Mouse (Mus musculus) CD4-positive helper T cell, adult 2 months (primary cell): ENCODE measurements around the gene Prickle3.
A peak's percentile ranks its signal among the peaks of the same experiment; 100 is the strongest.

ENCODE experiments used
- DNase-seq: peaks from one replicate; pipeline ENCODE4 v3.0.0-alpha.2; 2012; ENCODE audit warnings: low read depth, missing footprints, low spot score

Prickle3 gene

GRCm38 (mm10) chrX:7657221-7657639 is at the start of gene Prickle3:
Gene Prickle3 (plus strand): TSS chrX:7657260.
- DNase-seq: peak; percentile 72

- DNase-seq: no peak
Measured at GRCm38 (mm10) chrX:7610035-7610434, 47.0 kb upstream of the Prickle3 start.

GRCm38 (mm10) chrX:7610536-7611258 is 46.4 kb upstream of the Prickle3 start:
- DNase-seq: no peak

GRCm38 (mm10) chrX:7617889-7618551 is 39.0 kb upstream of the Prickle3 start:
- peak; percentile 68 for DNase-seq

GRCm38 (mm10) chrX:7632560-7632959 is 24.5 kb upstream of the Prickle3 start:
- DNase-seq: no peak

GRCm38 (mm10) chrX:7635101-7635500 is 22.0 kb upstream of the Prickle3 start:
- no peak for DNase-seq

- peak; percentile 78 for DNase-seq
Measured at GRCm38 (mm10) chrX:7638401-7639091, 18.5 kb upstream of the Prickle3 start, which contains the start of gene Syp. Gene Syp (plus strand): TSS chrX:7638471.

GRCm38 (mm10) chrX:7639536-7640325 is 17.3 kb upstream of the Prickle3 start:
- no peak for DNase-seq

- DNase-seq: no peak
Measured at GRCm38 (mm10) chrX:7640785-7641184, 16.3 kb upstream of the Prickle3 start.

- DNase-seq: peak; percentile 85
Measured at GRCm38 (mm10) chrX:7645349-7645748, 11.7 kb upstream of the Prickle3 start.

GRCm38 (mm10) chrX:7648671-7649304 is 8.3 kb upstream of the Prickle3 start:
- DNase-seq: peak; percentile 95

GRCm38 (mm10) chrX:7658031-7658784 is 1.1 kb downstream of the Prickle3 start:
- DNase-seq: no peak

- no peak for DNase-seq
Measured at GRCm38 (mm10) chrX:7658785-7659589, 1.9 kb downstream of the Prickle3 start.

- DNase-seq: no peak
Measured at GRCm38 (mm10) chrX:7661086-7661485, 4.0 kb downstream of the Prickle3 start.

- DNase-seq: no peak
Measured at GRCm38 (mm10) chrX:7662936-7663335, 5.9 kb downstream of the Prickle3 start.

- DNase-seq: no peak
Measured at GRCm38 (mm10) chrX:7664791-7665190, 7.7 kb downstream of the Prickle3 start.

GRCm38 (mm10) chrX:7665739-7666502 is 8.9 kb downstream of the Prickle3 start:
- no peak for DNase-seq

- peak; percentile 66 for DNase-seq
Measured at GRCm38 (mm10) chrX:7670390-7670881, 13.4 kb downstream of the Prickle3 start.
